Mouse (Mus musculus) urinary bladder, adult 18-20 months (tissue): ENCODE data around the gene Pced1b.
"Not testable (repeated sequence)": the region's sequence is repeated elsewhere in the genome, so short reads cannot be mapped to it uniquely, and the experiment has no call there.

ENCODE experiments used
- DNase-seq, 2 experiments: peaks; one replicate each; pipeline ENCODE4 v3.0.0; 2022; ENCODE audit warnings: low spot score in 2 of 2, mixed read lengths in 2 of 2

Gene Pced1b

GRCm38 (mm10) chr15:97372611-97373131 lies 125.8 kb downstream of the Pced1b start:
- DNase-seq: no peak

- no peak for DNase-seq
Measured at GRCm38 (mm10) chr15:97373203-97374084, 126.5 kb downstream of the Pced1b start.

- DNase-seq: no peak
Measured at GRCm38 (mm10) chr15:97374085-97374844, 127.4 kb downstream of the Pced1b start.

GRCm38 (mm10) chr15:97374845-97375720 lies 128.2 kb downstream of the Pced1b start:
- no peak for DNase-seq

GRCm38 (mm10) chr15:97376081-97376742 lies 129.3 kb downstream of the Pced1b start:
- no peak for DNase-seq

- DNase-seq: no peak
Measured at GRCm38 (mm10) chr15:97376792-97377222, 129.9 kb downstream of the Pced1b start.

- no peak for DNase-seq
Measured at GRCm38 (mm10) chr15:97378061-97378460, 131.2 kb downstream of the Pced1b start.

GRCm38 (mm10) chr15:97379489-97380304 lies 132.8 kb downstream of the Pced1b start:
- no peak for DNase-seq

GRCm38 (mm10) chr15:97382567-97382966 lies 135.7 kb downstream of the Pced1b start:
- DNase-seq: no peak

- DNase-seq: no peak
Measured at GRCm38 (mm10) chr15:97383523-97384141, 136.7 kb downstream of the Pced1b start.

GRCm38 (mm10) chr15:97384170-97385018 lies 137.5 kb downstream of the Pced1b start:
- no peak for DNase-seq

GRCm38 (mm10) chr15:97385174-97385573 lies 138.3 kb downstream of the Pced1b start:
- not testable (repeated sequence) for DNase-seq

- DNase-seq: no peak
Measured at GRCm38 (mm10) chr15:97387793-97388192, 140.9 kb downstream of the Pced1b start.

- no peak for DNase-seq
Measured at GRCm38 (mm10) chr15:97389577-97389976, 142.7 kb downstream of the Pced1b start.

- DNase-seq: no peak
Measured at GRCm38 (mm10) chr15:97390778-97391177, 143.9 kb downstream of the Pced1b start.

- DNase-seq: no peak
Measured at GRCm38 (mm10) chr15:97391436-97391835, 144.5 kb downstream of the Pced1b start.

- DNase-seq: no peak
Measured at GRCm38 (mm10) chr15:97394561-97394960, 147.7 kb downstream of the Pced1b start.

GRCm38 (mm10) chr15:97396586-97397299 lies 149.8 kb downstream of the Pced1b start:
- DNase-seq: no peak
